Mouse (Mus musculus): Measurements from ENCODE around the gene Dscam.

DNA sequence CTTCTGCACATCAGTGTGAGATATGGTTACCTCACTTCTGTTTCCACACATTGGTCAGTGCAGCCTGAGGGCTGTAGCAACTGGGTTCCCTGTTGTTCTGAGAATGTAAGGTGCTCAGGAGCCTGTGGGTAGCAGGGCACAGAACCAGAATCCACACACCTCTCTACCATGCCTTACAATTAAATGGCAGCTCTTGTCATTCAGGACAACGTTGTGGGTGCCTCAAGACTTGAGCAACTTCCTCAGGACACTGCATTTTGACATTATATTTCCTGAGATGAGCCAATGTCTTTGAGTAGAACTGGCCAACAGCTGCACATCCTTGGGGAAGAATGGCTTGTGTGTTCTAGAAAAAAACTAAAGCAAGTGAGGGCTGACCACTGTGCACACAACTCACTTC is 493.9 kb downstream of the Dscam start:
- TF ChIP-seq USF1 (IDR thresholded peaks at IDR 0.05; ENCODE audit: low read depth) = no peak
- no peak for TF ChIP-seq POLR2A (IDR thresholded peaks at IDR 0.05; ENCODE audit: insufficient read length, low read depth)
- no peak for TF ChIP-seq POLR2AphosphoS2 (IDR thresholded peaks at IDR 0.05; ENCODE audit: insufficient read length, low read depth)
- TF ChIP-seq CEBPB (IDR thresholded peaks at IDR 0.05; ENCODE audit: insufficient read depth, poor library complexity, severe bottlenecking) = no peak
- no peak for TF ChIP-seq TCF12 (IDR thresholded peaks at IDR 0.05; ENCODE audit: insufficient read depth, poor library complexity, severe bottlenecking)
- no peak for TF ChIP-seq MAX (IDR thresholded peaks at IDR 0.05; ENCODE audit: low read depth)
- TF ChIP-seq MYOG (IDR thresholded peaks at IDR 0.05; ENCODE audit: control insufficient read depth in 1 of 3, insufficient read depth in 1 of 3, insufficient read length in 2 of 3, low read depth in 2 of 3) = no peak

Data from myocyte (in vitro differentiated cells).